Mouse (Mus musculus): ENCODE results near the gene BC017158. TPM values are rescaled to one million over a fixed set of nuclear protein-coding genes. Genes with fewer than 3 reads are reported as not detected.

BC017158 gene
- total RNA-seq, 2 experiments from 2014 or later = 24.0 to 25.9 TPM

DNA sequence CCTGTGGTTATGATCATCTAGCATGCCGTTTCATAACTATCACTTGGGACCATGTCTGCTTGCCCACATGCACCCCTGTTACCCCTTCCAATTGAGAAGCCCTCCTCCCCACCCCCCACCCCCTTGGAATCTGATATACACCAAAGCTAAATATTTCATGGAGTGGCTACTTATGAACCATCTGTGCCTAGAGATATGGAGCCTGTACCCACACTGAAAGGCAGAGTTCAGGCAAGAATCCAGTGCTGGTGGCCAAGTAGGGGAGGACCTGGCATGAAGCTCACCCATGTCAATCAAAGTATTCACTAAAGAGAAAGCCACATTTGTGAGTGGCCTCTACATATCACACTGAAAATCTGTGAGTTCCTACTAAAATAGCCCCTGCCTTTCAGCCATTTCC lies 11.8 kb upstream of the BC017158 start:
- no peak for DNase-seq (ENCODE audit: low spot score in 2 of 2)

DNA sequence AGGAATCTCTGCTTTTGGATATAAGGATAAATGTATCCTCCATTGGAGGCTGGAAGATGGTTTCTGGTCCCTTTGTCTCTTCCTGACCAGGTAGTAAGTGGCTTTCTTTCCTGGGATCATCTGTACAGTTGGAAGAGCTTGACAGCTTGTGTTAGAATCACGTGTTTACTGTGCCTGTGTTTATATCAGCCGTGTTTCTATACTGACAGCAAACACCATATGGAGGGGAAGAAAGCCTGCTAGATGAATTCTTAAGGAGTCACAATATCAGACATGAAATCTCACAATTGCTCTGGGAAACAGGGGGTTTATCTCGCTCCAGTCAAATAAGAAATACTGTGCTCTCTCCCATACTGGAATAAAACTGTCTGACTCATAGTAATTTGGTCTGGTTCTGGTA lies 11.2 kb upstream of the BC017158 start:
- DNase-seq (ENCODE audit: low spot score in 2 of 2) = no peak

DNA sequence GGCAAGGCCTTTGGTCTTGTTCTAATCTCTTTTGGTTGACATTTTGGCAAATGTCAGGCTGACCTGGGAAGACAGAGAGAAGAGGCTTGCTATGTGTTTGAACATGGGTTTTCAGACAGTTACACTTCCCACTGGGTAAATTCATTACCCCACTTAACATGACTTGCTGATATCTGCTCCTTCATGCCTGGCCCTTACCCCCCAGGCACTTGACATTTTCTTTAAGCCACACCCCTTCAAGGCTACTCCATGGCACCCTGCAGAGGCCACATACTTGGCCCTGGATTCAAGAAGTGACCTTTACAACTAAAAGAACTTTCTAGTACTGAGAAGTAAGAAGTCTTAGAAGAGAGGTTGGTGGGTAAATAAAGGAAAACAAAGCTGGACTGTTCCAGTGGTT lies 9.9 kb upstream of the BC017158 start:
- no peak for DNase-seq (ENCODE audit: low spot score in 2 of 2)

DNA sequence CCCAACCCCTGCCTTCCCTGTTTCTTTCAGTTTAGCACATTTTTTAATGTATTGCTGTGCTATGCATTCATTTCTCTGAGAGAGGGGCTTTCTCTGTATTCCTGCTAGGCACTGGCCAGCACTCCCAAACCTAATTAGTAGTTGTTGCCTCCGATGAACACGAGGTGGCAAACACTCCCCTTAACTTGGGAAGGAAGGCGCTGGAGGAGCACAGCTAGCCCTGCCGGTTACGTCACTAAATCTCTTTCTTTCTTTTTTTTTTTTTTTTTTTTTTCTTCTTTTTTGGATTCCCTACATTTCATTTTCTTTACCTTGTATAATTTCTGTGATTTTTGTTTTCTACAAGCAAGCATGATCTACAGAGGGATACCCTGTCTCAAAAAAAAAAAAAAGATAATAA lies 6.9 kb upstream of the BC017158 start:
- DNase-seq (ENCODE audit: low spot score in 2 of 2) = peak in 1 of 2 experiments; percentile 38

DNA sequence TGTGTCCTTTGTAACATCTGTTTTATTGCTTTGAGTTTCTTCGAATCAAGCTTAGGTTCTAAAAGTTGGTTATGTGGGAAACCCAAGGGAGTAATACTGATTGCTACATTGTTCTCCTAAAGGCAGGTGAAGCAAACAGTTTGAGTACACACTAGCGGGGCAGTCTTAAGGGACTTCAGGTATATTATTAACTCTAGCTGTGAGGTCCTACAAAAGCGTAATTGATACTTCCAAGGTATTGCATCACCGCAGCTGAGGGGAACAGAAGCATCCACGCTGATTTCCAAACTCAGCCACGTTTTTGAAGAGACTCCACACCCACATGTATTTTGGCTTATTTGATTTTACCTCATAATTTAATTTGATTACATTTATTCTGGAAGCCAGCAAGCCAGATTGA lies 6.2 kb upstream of the BC017158 start:
- DNase-seq (ENCODE audit: low spot score in 2 of 2) = no peak

DNA sequence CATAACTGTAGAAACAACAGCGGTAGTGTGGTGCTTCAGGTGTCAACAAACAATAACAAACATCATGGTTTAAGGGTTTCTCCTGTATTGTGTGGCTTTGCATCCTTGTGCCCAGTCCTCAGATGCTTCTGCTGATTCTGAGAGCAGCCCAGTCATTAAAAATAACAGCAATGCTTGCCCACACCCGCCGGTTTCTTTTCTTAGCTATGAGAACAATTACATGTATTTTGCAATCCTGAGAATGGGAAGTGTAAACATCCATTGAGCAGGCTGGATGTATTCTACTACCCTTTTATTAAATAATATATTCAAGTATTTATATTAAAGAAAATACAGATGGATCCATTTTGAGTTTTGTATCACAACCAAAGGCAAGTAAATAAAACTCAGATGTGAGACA lies 4.2 kb upstream of the BC017158 start:
- no peak for DNase-seq (ENCODE audit: low spot score in 2 of 2)

DNA sequence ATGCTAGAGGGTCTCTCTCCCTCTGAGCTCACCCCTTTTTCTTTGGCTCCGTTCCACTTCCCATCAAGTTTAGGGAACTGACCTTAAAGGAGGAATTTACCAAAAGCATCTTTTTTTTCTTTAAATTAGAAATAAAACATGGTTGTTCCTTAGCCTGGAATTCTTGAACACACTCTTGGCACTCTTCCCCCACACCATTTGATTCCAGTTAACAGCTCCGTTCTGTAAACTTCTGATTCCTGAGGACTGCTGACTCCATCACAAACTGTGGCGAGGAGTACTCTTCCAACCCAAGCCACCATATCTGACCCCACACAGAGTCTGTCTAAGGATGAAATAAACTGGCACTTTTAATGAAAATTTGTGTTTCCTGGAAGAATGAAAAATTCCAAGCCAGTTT lies 3.0 kb upstream of the BC017158 start:
- DNase-seq (ENCODE audit: low spot score in 2 of 2) = no peak

DNA sequence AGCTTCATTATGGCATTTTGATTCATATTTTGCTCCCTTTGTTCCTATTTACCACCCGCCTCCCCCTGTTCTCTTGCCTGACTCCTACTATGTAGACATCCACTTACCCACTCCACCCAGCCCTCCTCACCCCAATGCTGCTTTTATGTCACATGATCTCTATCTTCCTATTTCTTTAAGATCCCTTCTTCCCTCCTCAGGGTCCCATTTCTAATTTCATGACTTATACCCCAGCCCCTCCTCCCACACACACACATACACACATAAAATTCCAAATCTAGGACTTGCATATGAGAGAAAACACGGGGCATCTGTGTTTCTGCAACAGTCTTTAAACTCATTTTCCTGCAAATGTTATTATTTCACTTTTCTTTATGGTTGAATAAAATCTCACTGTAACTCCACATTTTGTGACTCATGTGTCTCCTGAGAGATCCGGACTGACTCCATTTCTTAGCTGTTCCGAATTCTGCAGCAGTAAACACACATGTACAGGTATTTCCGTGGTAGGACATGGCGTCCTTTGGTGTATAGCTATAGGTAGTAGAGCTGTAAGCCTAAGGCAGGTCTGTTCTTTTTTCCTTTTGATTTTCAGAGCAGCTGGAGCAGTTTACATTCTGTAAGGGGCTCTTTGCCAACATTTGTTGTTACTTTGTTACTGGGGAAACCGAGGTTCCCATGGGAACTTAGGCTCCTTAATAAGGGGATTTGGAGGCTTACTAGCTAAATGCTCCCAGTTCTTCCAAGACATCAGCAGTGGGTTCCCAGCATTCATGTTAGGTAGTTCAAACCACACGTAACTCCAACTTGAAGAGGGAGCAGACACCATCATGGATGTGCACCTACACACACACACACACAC lies 742 bp upstream of the BC017158 start:
- peak in 1 of 2 experiments; percentile 36 for DNase-seq (ENCODE audit: low spot score in 2 of 2)

DNA sequence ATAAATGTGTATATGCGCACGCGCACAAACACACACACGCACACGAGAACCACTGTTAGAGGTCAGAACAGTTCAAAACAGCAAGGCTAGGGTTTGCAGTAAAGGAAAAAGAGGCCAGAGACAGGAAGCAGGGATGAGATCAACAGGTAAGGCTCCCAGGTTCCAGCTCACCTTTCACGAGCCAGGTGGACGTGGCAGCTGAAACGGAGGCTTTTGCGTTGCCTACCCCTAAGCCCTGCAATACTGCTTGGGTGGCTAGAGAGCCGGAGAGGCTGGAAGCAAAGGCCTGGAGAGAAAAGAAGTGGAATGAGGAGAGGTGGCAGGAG lies 716 bp downstream of the BC017158 start:
- no peak for DNase-seq (ENCODE audit: low spot score in 2 of 2)

DNA sequence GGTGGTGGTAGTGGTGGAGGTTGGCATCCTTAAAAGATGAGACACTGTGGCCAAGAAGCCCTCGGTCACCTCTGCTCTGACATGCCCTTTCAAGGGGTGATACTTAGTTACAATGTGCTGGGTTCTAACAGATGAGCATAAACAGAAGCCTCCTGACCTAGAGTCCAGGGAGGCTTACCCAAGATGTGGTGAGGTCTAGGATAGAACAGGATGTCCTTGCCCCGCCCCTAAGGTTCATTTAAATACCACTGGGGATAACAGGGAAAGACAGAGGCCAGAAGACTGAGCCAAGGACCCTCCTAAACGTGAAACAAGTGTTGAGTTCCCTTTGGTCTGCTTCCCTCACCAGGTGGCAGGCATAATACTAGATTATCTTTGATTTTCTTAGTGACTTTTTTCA lies 1.5 kb downstream of the BC017158 start:
- no peak for DNase-seq (ENCODE audit: low spot score in 2 of 2)

DNA sequence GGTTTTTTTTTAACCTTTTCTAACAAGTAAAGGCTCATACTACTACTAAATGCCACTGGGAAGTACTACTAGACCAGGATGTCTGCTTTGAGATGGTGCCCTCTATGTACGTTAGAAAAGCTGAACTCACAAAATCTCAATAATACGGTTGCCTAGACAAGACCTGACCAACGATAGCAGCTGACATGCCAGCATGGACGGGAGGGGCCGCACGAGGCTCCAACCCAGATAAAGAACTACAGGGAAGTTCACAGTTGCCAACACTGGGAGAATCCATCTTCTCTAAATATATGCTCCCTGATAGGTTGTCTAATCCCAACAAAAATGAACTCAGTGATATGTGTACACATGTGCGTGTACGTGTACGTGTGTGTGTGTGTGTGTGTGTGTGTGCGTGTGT lies 3.2 kb downstream of the BC017158 start:
- no peak for DNase-seq (ENCODE audit: low spot score in 2 of 2)

DNA sequence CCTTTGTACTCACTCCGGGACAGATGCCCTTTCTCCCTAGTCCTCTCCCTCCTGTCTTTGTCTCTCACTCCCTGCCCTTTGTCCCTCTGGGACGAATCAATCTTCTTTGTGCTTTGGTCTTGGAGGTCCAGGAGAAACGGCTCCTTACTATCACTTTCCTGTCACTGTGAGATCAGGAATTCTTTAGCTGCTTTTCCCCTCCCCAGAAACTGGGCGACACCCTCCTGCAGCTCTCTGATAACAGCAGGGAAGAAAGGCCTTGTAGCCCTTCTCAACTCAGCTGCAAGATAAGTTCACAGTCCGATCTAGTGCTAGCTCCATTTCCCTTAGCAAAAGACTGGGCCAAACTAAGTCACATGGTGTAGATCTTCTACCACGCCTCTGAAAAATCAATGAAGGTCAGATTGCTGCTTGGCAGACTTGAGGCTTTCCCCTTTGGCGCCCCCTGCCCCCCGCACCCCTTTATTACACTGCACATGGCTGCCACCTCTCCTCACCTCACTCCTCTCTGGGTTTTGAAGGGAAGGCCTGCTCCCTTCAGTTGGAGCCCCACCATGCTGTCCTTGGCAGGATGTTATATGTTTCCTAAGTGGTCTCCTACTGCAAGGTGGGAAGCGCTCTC lies 8.9 kb downstream of the BC017158 start:
- no peak for DNase-seq (ENCODE audit: low spot score in 2 of 2)

DNA sequence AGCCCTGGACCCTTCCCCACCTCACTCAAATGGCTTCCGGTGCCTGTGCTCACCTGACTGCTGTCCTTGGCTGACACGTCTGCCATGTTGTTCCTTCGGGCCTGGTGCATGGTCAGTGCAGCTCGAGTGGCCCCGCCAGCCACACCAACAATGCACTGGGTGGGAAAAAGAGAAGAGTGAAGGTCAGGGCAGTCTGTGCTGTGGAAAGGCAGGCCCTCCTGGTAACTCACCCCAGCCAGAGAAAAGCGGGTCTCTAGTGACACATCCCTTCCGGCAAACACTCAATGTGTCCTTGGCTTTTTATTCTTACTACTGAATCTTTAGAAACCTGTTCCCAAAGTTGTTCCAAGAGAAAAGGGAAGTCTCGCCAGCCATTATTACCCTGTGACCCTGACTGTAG lies 12.9 kb downstream of the BC017158 start:
- DNase-seq (ENCODE audit: low spot score in 2 of 2) = no peak

DNA sequence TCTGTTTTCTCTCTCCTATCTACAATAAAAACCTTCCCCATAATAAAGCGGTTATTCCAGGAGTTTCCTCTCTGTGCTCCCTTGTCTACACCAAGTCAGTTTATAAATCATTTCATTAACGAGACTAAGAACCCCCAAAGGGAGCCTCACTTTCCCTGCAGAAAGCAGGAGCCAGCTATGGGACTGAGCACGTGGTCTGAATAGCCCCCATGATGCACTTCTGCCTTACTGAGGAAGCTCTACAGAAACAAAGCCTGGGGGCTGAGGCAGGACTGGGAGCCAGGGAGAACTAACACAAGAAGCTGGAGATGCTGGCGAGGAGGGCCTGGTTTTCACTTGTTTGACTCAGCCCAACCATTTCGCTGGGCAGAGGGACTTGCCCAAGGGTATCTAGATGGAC lies 13.9 kb downstream of the BC017158 start:
- DNase-seq (ENCODE audit: low spot score in 2 of 2) = no peak

DNA sequence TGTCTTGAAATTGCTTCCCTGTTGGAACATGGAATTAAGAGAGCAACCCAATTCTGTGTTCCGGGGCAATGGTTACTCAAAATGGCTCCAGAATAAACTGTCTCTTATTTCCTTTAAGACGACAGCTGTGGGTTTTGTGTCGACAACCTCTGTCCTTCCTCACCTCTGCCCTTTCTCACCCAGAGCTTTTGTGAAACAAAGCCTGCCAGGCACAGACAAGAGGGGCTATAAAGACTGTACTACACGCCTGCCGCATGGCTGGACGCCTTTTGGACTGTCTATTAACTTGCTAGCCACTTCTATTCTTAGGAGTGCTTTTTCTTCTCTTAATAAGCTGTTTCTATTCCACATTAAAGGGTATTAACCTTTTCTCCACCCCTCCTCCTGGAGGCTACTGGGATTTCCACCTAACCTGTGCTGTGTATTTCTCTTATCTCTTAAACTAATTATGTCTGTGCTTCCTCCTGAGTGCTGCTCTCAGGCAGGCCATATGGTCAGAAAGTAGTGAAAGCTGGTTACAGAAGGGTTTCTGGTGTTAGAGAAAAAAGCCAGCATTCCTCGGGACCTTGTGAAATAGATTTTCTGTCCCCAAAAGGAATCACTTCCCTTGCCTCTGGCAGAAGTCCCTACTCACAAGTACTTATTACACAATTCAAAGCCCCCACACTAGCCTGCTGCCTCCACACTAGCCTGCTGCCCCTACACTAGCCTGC lies 15.3 kb downstream of the BC017158 start:
- DNase-seq (ENCODE audit: low spot score in 2 of 2) = peak in 1 of 2 experiments; percentile 12

DNA sequence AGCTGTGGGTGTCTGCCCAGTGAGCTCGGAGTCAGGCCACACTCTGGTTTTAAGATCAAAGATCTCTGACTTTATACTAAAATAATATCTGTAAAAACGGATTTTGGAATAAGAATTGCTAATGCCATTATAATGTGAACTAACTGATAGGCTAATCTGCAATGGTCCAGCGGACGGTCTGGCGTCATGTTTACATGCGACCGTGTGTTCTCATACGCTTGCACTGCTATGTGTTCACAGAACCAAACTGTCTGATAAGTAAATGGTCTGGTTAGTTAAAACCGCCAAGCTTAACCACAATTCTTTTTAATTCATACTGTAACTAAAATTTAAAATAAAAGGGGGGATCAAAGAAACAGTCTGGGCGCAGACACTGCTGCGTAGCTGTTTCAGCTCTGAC lies 16.2 kb downstream of the BC017158 start:
- DNase-seq (ENCODE audit: low spot score in 2 of 2) = no peak

DNA sequence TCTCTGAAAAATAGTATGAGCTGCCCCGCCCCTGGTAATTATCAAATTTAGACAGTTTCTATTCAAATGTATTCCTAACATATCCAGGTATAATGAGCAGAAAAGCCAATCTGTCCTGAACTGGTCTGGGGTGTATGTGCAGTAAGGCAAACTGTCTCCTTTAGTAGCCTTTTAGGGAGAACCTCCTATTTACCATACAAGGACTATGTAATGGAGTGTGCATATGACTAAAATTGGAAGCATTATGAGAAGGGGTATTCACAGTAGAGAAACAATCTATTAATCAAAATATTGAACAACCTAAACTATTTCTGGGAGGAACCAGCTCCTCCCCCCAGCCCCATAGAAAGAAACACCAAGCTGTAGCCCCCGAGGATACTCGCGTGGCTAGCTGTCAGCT lies 18.2 kb downstream of the BC017158 start:
- DNase-seq (ENCODE audit: low spot score in 2 of 2) = no peak

DNA sequence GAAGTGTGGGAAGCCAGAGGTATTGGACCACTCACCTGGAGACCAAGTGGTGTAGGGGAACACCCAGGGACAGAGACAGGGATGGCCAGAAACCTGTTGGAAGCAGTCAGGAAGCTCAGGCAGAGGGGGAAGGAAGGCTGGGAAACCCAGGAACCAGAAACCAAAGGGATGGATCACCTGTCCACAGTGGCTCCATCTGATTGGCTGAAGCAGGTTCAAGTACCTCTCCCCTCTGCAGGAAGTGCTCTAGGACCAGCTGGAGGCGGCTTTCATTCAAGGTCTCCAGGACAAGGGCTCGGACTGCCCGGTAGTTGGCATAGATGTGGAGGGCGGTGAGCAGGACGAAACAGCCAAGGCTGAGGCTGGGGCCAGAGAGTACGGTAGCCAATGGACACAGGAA lies 21.9 kb downstream of the BC017158 start:
- no peak for DNase-seq (ENCODE audit: low spot score in 2 of 2)

DNA sequence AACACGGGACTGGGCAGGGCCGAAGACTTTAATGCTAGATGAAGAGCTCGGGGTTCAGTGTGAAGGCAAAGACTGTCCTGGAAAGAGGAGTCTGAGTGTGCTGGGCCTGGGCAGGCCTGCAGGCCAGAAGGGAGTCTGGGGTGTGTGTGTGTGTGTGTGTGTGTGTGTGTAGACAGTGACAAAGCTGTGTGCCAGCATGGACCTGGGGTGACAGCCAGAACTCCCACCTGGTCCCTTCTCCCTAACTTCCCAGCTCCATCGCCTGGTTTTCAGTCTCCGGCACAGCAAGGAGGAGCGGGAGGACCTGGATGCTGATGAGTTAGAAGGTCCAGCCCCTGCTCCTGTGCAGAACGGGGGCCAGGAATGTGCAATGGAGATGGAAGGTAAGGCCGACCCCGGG lies 26.5 kb downstream of the BC017158 start:
- no peak for DNase-seq (ENCODE audit: low spot score in 2 of 2)

DNA sequence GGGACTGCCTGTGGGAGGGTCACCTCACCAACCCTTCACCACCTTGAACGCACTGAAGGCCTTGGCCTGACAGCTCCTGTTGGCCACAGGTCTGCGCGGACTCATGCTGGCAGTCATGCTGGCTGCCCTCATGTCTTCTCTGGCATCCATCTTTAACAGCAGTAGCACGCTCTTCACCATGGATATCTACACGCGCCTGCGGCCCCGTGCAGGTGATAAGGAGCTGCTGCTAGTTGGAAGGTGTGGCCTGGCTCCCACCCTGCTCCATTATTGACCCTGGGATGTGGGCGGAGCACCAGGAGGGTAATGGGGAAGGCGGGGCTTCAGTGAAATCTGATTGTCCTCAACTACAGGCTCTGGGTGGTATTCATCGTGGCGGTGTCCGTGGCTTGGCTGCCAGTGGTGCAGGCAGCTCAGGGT lies 27.5 kb downstream of the BC017158 start:
- no peak for DNase-seq (ENCODE audit: low spot score in 2 of 2)

DNA sequence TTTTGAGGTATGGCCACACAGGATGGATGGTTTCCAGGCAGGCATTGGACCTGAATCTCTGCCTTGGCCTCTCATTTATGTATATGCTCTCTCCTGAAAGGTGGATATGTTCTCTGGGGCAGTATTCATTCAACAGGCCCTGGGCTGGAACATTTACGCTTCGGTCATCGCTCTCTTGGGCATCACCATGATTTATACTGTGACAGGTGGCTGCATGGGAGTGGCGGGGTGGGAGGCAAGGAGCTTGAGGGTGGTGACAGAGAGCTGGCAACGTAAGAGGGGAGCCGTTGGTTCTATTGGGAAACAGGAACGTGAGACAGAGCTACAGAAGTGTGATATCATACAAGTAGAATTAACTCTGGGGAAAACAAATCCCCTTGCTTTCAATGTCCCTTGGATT lies 30.2 kb downstream of the BC017158 start:
- no peak for DNase-seq (ENCODE audit: low spot score in 2 of 2)

DNA sequence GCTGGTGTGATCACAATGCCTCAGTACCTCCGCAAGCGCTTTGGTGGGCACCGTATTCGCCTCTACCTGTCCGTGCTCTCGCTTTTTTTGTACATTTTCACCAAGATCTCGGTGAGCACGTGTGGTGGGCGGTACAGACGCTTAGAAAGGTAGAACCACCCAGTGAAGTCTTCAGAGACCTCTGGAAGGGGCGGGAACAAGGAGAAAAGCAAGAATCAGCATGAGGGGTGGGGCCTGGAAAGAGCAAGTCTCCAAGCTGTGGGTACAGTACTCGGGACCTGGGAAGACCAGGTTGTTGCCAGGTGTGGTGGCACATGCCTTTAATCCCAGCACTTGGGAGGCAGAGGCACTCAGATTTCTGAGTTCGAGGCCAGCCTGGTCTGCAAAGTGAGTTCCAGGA lies 30.6 kb downstream of the BC017158 start:
- DNase-seq (ENCODE audit: low spot score in 2 of 2) = no peak

Data from layer of hippocampus, adult 18-20 months (tissue).